Mouse (Mus musculus): Measurements from ENCODE around the gene Anks1b.

DNA sequence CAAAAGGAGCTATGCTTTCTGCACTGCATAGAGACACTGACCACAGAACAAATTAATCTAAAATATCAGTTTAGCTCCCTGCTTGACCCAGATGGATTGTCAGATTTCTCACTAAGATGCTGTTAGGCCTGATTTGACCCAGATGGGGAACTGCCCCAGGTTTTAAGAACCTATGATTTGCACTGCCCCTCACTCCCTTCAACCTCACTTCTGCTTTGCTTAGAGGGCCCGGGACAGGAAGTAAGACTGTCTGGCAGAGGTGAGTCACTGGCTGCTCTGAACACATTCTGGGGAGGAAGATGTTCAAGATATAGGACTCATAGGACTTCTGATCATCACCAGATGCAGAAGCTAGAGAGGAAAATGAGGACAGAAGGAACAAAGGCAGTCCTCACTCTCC lies 506.8 kb downstream of the Anks1b start:
- TF ChIP-seq CTCF (IDR thresholded peaks at IDR 0.05), result no peak
- no peak for TF ChIP-seq EP300 (IDR thresholded peaks at IDR 0.05)

Data from lung, postnatal 0 days (tissue).